In the genomic region with DNA sequence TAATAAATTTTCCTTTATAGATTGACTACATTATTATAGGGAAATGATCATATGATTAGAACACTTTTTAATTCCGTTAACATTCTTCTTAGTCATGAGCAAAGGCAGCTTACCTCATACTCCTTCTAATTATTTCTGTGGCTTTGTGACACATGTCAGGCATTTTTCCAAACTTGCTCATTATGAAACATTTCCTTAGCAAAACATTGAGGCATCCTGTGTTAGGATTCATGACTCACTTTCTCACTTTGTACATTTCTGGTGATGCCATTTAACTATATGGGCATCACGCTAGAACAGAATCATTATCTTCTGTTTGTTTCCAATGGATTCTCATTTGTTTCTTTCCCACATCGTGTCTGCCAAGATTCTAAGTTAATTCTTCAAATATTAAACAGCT, we compare ENCODE assay signal across 23 mouse cellular contexts.
DNase-seq lines count a peak whose midpoint lies in the region; TF ChIP-seq lines count a peak whose summit lies in the region.
"Had no signal": no experiment of that assay in that cellular context is flagged by ENCODE, and none has a peak within 500 bp of the region (broad histone marks: within the 10 kb centered on the region; RNA-seq: fewer than 3 reads in every experiment).

No protein-coding gene starts in this region.

- intact Hi-C loops in heart, adult 2 months (cut with DNase I): no loop called here

- no peak overlapping the region for H3K4me3 ChIP-seq in heart, adult 2 months
- H3K4me3 ChIP-seq: embryonic facial prominence, embryonic 10.5 days; embryonic facial prominence, embryonic 13.5 days; erythroblast, embryonic 14.5 days; forebrain, embryonic 13.5 days; hindbrain, embryonic 12.5 days; hindbrain, embryonic 15.5 days had no signal

- 44% methylated on average over 3 of the region's 3 CpGs for WGBS in heart, adult 2 months

- TF ChIP-seq EP300 in heart, adult 2 months (IDR thresholded peaks at IDR 0.05; ENCODE audit: insufficient read depth, low read depth, low read length): no peak

- no peak overlapping the region for H3K27ac ChIP-seq in heart, adult 2 months
- H3K27ac ChIP-seq: embryonic facial prominence, embryonic 10.5 days; embryonic facial prominence, embryonic 13.5 days; forebrain, embryonic 13.5 days; hindbrain, embryonic 12.5 days; hindbrain, embryonic 15.5 days had no signal

- TF ChIP-seq CTCF in heart, adult 2 months (IDR thresholded peaks at IDR 0.05): no peak

- DNase-seq in right cerebral cortex, adult 18-20 months: peak; percentile 20
- no peak for DNase-seq in right cerebral cortex, postnatal 25 days
- peak; percentile 83 for DNase-seq in 416B (ENCODE audit: low read depth)
- DNase-seq in brain, adult 2 months (ENCODE audit: low read depth, low spot score): peak; percentile 70
- DNase-seq in urinary bladder, postnatal 25 days (ENCODE audit: low spot score): no peak
- DNase-seq in heart, adult 2 months: no peak
- DNase-seq: adrenal gland, postnatal 10 days; adrenal gland, postnatal 36 days; cerebellum, adult 11-12 months; cerebellum, adult 8-10 months; cerebellum, postnatal 10 days; cerebellum, postnatal 36 days; embryo, embryonic 11 days; forebrain, postnatal 0 days; gastrocnemius, postnatal 10 days; gastrocnemius, postnatal 36 days had no signal

- no peaks in the 10 kb centered on the region for H3K4me1 ChIP-seq in heart, adult 2 months (ENCODE audit: control insufficient read depth, insufficient read depth, low read length)
- H3K4me1 ChIP-seq: embryonic facial prominence, embryonic 10.5 days; embryonic facial prominence, embryonic 13.5 days; forebrain, embryonic 13.5 days; hindbrain, embryonic 12.5 days; hindbrain, embryonic 15.5 days had no signal

- no peaks in the 10 kb centered on the region for H3K27me3 ChIP-seq in heart, adult 2 months (ENCODE audit: control insufficient read depth, insufficient read depth, low read length)
- H3K27me3 ChIP-seq: embryonic facial prominence, embryonic 13.5 days; forebrain, embryonic 13.5 days; hindbrain, embryonic 12.5 days; hindbrain, embryonic 15.5 days; Patski had no signal

- H3K79me2 ChIP-seq in heart, adult 2 months (replicated peaks; ENCODE audit: control insufficient read depth, insufficient read depth, low read length): no peaks in the 10 kb centered on the region

- no peak overlapping the region for H3K9ac ChIP-seq in heart, adult 2 months (ENCODE audit: low read depth, low read length)
- H3K9ac ChIP-seq: embryonic facial prominence, embryonic 13.5 days; forebrain, embryonic 13.5 days; forebrain, postnatal 0 days; hindbrain, embryonic 12.5 days; hindbrain, embryonic 15.5 days had no signal

- H3K36me3 ChIP-seq in heart, adult 2 months (ENCODE audit: control insufficient read depth, insufficient read depth, low read length): no peaks in the 10 kb centered on the region
- H3K36me3 ChIP-seq: embryonic facial prominence, embryonic 10.5 days; embryonic facial prominence, embryonic 13.5 days; hindbrain, embryonic 12.5 days; hindbrain, embryonic 15.5 days had no signal

- no peak for TF ChIP-seq POLR2A in heart, adult 2 months (IDR thresholded peaks at IDR 0.05; ENCODE audit: insufficient read depth, low read depth, low read length)

Comparison
In these comparisons a context has a peak if more than half of its experiments do, and no peak if none do; other contexts are left out.
1. DNase-seq: peak in right cerebral cortex, adult 18-20 months (single experiment), 416B (single experiment) and brain, adult 2 months (single experiment); none in right cerebral cortex, postnatal 25 days (single experiment), urinary bladder, postnatal 25 days (single experiment) and heart, adult 2 months (0 of 2).